Mouse (Mus musculus) forebrain, embryonic 12.5 days (tissue): Measurements from ENCODE around the gene Gstt4. TPM values are rescaled to one million over a fixed set of nuclear protein-coding genes. Genes with fewer than 3 reads are reported as not detected.

Source experiments
- ATAC-seq: fragments of 200-750 bp; cut with Nextera tagmentation; 2 replicates; pipeline ENCODE4 v1.8.0; 2017; ENCODE audit warnings: moderate TSS enrichment; ENCODE audit not compliant: low FRiP score
- H3K27ac ChIP-seq: fragments of 300-500 bp; sonication (generic); 2 replicates; pipeline ENCODE4 v1.5.1; 2016; ENCODE audit warnings: mild to moderate bottlenecking
- H3K27me3 ChIP-seq: fragments of 300-500 bp; sonication (generic); 2 replicates; pipeline ENCODE4 v1.6.1; 2016; ENCODE audit warnings: mild to moderate bottlenecking
- H3K36me3 ChIP-seq: fragments of 300-500 bp; sonication (generic); replicated peaks from 2 replicates; pipeline ENCODE4 v1.6.1; 2016; ENCODE audit warnings: mild to moderate bottlenecking
- H3K4me1 ChIP-seq: fragments of 300-500 bp; sonication (generic); 2 replicates; pipeline ENCODE4 v1.6.1; 2016
- H3K4me2 ChIP-seq: fragments of 300-500 bp; sonication (generic); 2 replicates; pipeline ENCODE4 v1.6.1; 2016; ENCODE audit warnings: mild to moderate bottlenecking, moderate library complexity
- H3K4me3 ChIP-seq: fragments of 300-500 bp; sonication (generic); replicated peaks from 2 replicates; pipeline ENCODE4 v1.5.1; 2016; ENCODE audit warnings: mild to moderate bottlenecking
- H3K9ac ChIP-seq: fragments of 300-500 bp; sonication (generic); 2 replicates; pipeline ENCODE4 v1.6.1; 2016; ENCODE audit warnings: mild to moderate bottlenecking
- H3K9me3 ChIP-seq: fragments of 300-500 bp; sonication (generic); 2 replicates; pipeline ENCODE4 v1.6.1; 2016
- WGBS: fragments of 180-500 bp; shearing (Covaris S2); methylation state at CpG from one replicate; pipeline ENCODE4 v1.1.7; 2016; 5-methylcytosine and 5-hydroxymethylcytosine counted together
- polyA plus RNA-seq: library from polyadenylated mRNA; unstranded; fragments of >200 nt; fragmentation: Nextera tagmentation; extraction: Ambion mirVana; gene quantifications from 2 replicates; pipeline ENCODE4 v1.2.1, GENCODE M21; 2016

The Gstt4 gene
- polyA plus RNA-seq, 1 experiment from 2014 or later: not detected

GRCm38 (mm10) chr10:75834250-75834649 is 11.9 kb upstream of the Gstt4 start:
- H3K4me1 ChIP-seq: peaks cover 42% of the 10 kb centered on the region
- WGBS: 5% methylated on average over 21 of the region's 21 CpGs
- H3K9ac ChIP-seq: peak overlapping the region; percentile 45; the same call in 1 of the 2 replicates
- H3K4me3 ChIP-seq: peak overlapping the region; percentile 39
- H3K36me3 ChIP-seq: no peaks in the 10 kb centered on the region
- H3K27me3 ChIP-seq: peaks cover 43% of the 10 kb centered on the region
- H3K9me3 ChIP-seq: no peaks in the 10 kb centered on the region
- H3K4me2 ChIP-seq: peak overlapping the region; percentile 63
- ATAC-seq: no peak
- no peak overlapping the region for H3K27ac ChIP-seq

GRCm38 (mm10) chr10:75833456-75834080 is 11.2 kb upstream of the Gstt4 start:
- H3K9me3 ChIP-seq: no peaks in the 10 kb centered on the region
- 0 out of 2 replicates have a peak overlapping the region, but pooled peaks have one; percentile 45 for H3K9ac ChIP-seq
- WGBS: 21% methylated on average over 21 of the region's 21 CpGs
- H3K4me3 ChIP-seq: peak overlapping the region; percentile 39
- peaks cover 43% of the 10 kb centered on the region for H3K27me3 ChIP-seq
- H3K27ac ChIP-seq: no peak overlapping the region
- H3K36me3 ChIP-seq: no peaks in the 10 kb centered on the region
- peak overlapping the region; percentile 63 for H3K4me2 ChIP-seq
- H3K4me1 ChIP-seq: peaks cover 42% of the 10 kb centered on the region
- ATAC-seq: no peak

DNA sequence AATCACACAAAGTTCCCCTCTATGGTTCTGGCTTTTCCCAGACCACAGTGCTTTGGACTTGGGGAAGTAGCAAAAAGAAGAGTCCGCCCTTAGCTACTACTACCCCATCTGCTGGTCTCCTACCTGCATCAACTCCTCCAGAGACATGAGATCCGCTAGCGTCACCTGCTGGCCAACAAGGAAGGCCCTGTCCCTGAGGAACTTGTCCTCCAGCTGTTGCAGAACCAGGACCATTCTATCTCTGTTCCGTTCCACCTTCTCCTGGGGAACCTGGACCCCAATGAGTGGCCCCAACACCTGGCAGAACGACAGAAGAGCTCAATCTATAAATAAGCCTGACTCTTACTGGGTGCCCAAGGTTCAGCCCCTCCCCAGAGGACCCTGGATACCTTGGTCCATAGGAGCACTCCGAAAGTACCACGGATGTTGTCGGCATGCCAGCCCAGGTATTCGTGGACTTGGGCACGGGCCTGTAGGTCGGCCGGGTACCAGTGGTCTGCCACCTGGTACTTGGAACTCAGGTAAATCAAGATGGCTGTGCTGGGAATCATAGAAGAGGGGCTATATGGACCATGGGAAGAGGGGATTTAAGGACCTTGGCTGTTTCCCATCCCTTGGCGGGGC is 10.0 kb upstream of the Gstt4 start:
- Histone ChIP-seq H3K36me3 (no peaks in the 10 kb centered on the region), H3K4me3 (no peak overlapping the region), H3K27ac (no peak overlapping the region), H3K4me2 (no peak overlapping the region), H3K9ac (no peak overlapping the region), H3K9me3 (no peaks in the 10 kb centered on the region), H3K4me1 (peaks cover 33% of the 10 kb centered on the region), H3K27me3 (peaks cover 43% of the 10 kb centered on the region)
- WGBS: 65% methylated on average over 13 of the region's 13 CpGs
- no peak for ATAC-seq

GRCm38 (mm10) chr10:75830275-75830670 is 7.9 kb upstream of the Gstt4 start:
- ATAC-seq: no peak
- 80% methylated on average over 2 of the region's 2 CpGs for WGBS

GRCm38 (mm10) chr10:75829529-75830274 is 7.4 kb upstream of the Gstt4 start:
- Histone ChIP-seq H3K27me3 (peaks cover 30% of the 10 kb centered on the region), H3K9ac (no peak overlapping the region), H3K4me2 (no peak overlapping the region), H3K36me3 (no peaks in the 10 kb centered on the region), H3K9me3 (no peaks in the 10 kb centered on the region), H3K4me1 (peaks cover 15% of the 10 kb centered on the region), H3K27ac (no peak overlapping the region), H3K4me3 (no peak overlapping the region)
- no peak for ATAC-seq
- 88% methylated on average over 2 of the region's 2 CpGs for WGBS

More at GRCm38 (mm10) chr10:75830275-75830670, 7.9 kb upstream of the Gstt4 start:
- Histone ChIP-seq H3K9ac (no peak overlapping the region), H3K4me1 (peaks cover 19% of the 10 kb centered on the region), H3K27me3 (peaks cover 35% of the 10 kb centered on the region), H3K36me3 (no peaks in the 10 kb centered on the region), H3K4me2 (no peak overlapping the region), H3K4me3 (no peak overlapping the region), H3K27ac (no peak overlapping the region), H3K9me3 (no peaks in the 10 kb centered on the region)

DNA sequence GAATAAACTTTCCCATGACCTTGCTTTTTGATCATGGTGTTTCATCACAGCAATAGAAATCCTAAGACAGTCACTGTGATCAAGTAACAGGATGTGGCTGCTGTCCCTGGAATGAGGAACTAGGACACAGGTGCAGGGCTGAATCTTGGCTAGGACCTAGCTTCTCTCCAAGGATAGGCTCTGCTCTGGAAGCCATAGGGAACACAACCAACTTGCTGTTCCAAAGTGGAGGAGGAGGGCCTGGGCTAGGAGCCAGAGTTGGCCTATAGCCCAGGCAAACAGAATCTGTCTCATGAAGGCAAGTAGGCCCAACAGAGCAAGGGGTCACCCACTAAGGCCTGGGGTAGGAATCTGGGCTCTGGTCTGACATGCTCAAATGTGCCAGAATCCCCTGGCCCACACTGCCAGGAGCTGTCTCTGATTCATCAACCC is 6.2 kb upstream of the Gstt4 start:
- no peak overlapping the region for H3K9ac ChIP-seq
- peaks cover 4% of the 10 kb centered on the region for H3K4me1 ChIP-seq
- H3K4me3 ChIP-seq: no peak overlapping the region
- H3K27me3 ChIP-seq: peaks cover 18% of the 10 kb centered on the region
- ATAC-seq: no peak
- no peaks in the 10 kb centered on the region for H3K9me3 ChIP-seq
- H3K36me3 ChIP-seq: no peaks in the 10 kb centered on the region
- no peak overlapping the region for H3K4me2 ChIP-seq
- no peak overlapping the region for H3K27ac ChIP-seq

- no peak overlapping the region for H3K27ac ChIP-seq
- H3K27me3 ChIP-seq: peaks cover 11% of the 10 kb centered on the region
- 90% methylated on average over 4 of the region's 4 CpGs for WGBS
- no peak for ATAC-seq
- H3K4me1 ChIP-seq: no peaks in the 10 kb centered on the region
- H3K4me3 ChIP-seq: no peak overlapping the region
- 0 out of 2 replicates have a peak, but pooled peaks cover 3% of the 10 kb centered on the region for H3K9me3 ChIP-seq
- H3K4me2 ChIP-seq: no peak overlapping the region
- no peak overlapping the region for H3K9ac ChIP-seq
- no peaks in the 10 kb centered on the region for H3K36me3 ChIP-seq
Observed at GRCm38 (mm10) chr10:75827668-75828360, 5.5 kb upstream of the Gstt4 start.

GRCm38 (mm10) chr10:75824530-75824929 is 2.2 kb upstream of the Gstt4 start:
- no peaks in the 10 kb centered on the region for H3K4me1 ChIP-seq
- H3K27ac ChIP-seq: no peak overlapping the region
- H3K9ac ChIP-seq: no peak overlapping the region
- WGBS: 87% methylated on average over 4 of the region's 4 CpGs
- H3K27me3 ChIP-seq: no peaks in the 10 kb centered on the region
- no peak overlapping the region for H3K4me3 ChIP-seq
- H3K36me3 ChIP-seq: no peaks in the 10 kb centered on the region
- H3K9me3 ChIP-seq: 0 out of 2 replicates have a peak, but pooled peaks cover 3% of the 10 kb centered on the region
- no peak for ATAC-seq
- no peak overlapping the region for H3K4me2 ChIP-seq

DNA sequence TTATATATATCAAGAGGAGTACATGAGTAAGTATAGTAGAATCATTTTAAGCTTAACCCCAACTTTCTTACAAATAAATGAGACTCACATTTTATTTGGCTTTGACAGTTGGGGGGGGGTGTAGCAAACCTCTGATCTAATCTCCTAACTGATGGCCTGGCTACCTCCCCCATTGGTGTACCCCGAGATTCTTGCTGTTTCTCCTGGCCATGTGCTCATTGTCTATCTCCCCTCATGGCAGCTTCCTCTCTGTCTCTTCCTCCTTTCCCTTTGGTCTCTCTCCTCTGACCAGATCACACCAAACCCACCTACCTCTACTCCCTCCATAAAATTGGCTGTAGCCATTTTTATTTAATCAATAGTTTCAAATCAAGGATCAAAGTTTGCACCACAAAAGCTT is 1.4 kb upstream of the Gstt4 start:
- no peak overlapping the region for H3K9ac ChIP-seq
- H3K27ac ChIP-seq: no peak overlapping the region
- H3K4me3 ChIP-seq: no peak overlapping the region
- 86% methylated on average over 1 of the region's 1 CpGs for WGBS
- no peaks in the 10 kb centered on the region for H3K27me3 ChIP-seq
- no peak overlapping the region for H3K4me2 ChIP-seq
- H3K4me1 ChIP-seq: no peaks in the 10 kb centered on the region
- 0 out of 2 replicates have a peak, but pooled peaks cover 3% of the 10 kb centered on the region for H3K9me3 ChIP-seq
- H3K36me3 ChIP-seq: no peaks in the 10 kb centered on the region
- ATAC-seq: no peak

DNA sequence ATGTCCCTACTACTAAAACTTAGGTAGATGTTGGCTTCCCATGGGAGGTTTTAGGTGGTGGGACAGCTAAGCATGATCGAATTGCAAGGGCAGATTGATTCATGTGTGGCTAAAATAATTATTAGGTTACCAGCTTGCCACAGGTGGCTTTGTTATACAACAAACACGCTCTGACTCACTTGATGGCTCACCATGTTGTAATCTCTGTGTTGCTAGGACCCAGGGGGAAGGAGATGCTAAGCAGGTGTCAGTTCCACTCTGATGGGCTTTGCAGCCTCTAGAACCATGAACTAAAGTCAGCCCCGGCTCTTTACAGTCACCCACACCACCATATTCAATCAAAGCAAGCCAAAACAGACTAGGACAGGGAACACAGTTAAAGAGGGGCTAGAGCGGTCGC is 2.5 kb downstream of the Gstt4 start:
- Histone ChIP-seq H3K9ac (no peak overlapping the region), H3K4me1 (no peaks in the 10 kb centered on the region), H3K27me3 (no peaks in the 10 kb centered on the region), H3K4me3 (no peak overlapping the region), H3K27ac (no peak overlapping the region), H3K4me2 (no peak overlapping the region), H3K9me3 (0 out of 2 replicates have a peak, but pooled peaks cover 3% of the 10 kb centered on the region), H3K36me3 (no peaks in the 10 kb centered on the region)
- 89% methylated on average over 5 of the region's 5 CpGs for WGBS
- ATAC-seq: no peak

GRCm38 (mm10) chr10:75818641-75819040 is 3.7 kb downstream of the Gstt4 start:
- Histone ChIP-seq H3K4me1 (no peaks in the 10 kb centered on the region), H3K27ac (no peak overlapping the region), H3K27me3 (no peaks in the 10 kb centered on the region), H3K4me3 (no peak overlapping the region), H3K4me2 (no peak overlapping the region), H3K9ac (no peak overlapping the region), H3K9me3 (0 out of 2 replicates have a peak, but pooled peaks cover 3% of the 10 kb centered on the region), H3K36me3 (no peaks in the 10 kb centered on the region)
- 59% methylated on average over 10 of the region's 10 CpGs for WGBS
- no peak for ATAC-seq

GRCm38 (mm10) chr10:75804217-75804616 is 18.1 kb downstream of the Gstt4 start:
- Histone ChIP-seq H3K27ac (no peak overlapping the region), H3K9ac (no peak overlapping the region), H3K36me3 (no peaks in the 10 kb centered on the region), H3K4me1 (no peaks in the 10 kb centered on the region), H3K4me2 (no peak overlapping the region), H3K27me3 (no peaks in the 10 kb centered on the region), H3K4me3 (no peak overlapping the region), H3K9me3 (0 out of 2 replicates have a peak, but pooled peaks cover 2% of the 10 kb centered on the region)
- ATAC-seq: no peak
- WGBS: 81% methylated on average over 2 of the region's 2 CpGs
